Mouse (Mus musculus): ENCODE measurements at regions not wholly inside any gene's neighbourhood (a gene's known extent, or its start where the extent isn't known, plus 50 kb on each side); places are given as distances from the start of the nearest gene placed in this dataset.

DNA sequence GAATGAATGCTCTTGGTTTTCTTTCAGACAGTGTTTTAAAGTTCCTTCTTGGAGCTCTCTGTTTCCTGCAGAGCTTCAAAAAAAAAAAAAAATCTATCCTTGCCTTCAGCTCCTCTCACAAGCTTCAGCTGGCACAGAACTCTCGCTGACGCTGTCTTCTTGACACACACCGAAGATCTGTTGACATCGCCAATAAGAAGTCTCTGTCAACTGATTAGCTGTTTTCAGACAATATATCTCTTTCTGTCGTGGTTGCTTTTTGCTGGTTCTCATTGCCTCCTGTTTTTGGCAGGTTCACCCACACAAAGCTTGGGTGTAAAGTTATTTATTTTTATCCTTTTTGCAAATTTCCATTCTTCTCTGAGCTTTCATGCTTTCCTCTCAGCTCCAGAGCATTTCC is 188.0 kb downstream of the Tpra1 start:
- Histone ChIP-seq H3K9ac (ENCODE audit: control insufficient read depth, low read depth, low read length, poor library complexity, severe bottlenecking) (no peak overlapping the region), H3K79me2 (ENCODE audit: control insufficient read depth, insufficient read depth, low read length, poor library complexity) (no peaks in the 10 kb centered on the region), H3K36me3 (ENCODE audit: control insufficient read depth in 1 of 2, insufficient read depth in 2 of 2, low read length in 2 of 2) (no peaks in the 10 kb centered on the region), H3K27ac (ENCODE audit: control insufficient read depth, low read depth, low read length) (no peak overlapping the region), H3K4me1 (ENCODE audit: control insufficient read depth in 1 of 2, insufficient read depth in 2 of 2, low read length in 2 of 2) (no peaks in the 10 kb centered on the region), H3K9me3 (replicated peaks; ENCODE audit: insufficient read depth, low read length) (no peaks in the 10 kb centered on the region), H3K27me3 (ENCODE audit: control insufficient read depth in 1 of 2, insufficient read depth in 2 of 2, low read length in 2 of 2) (no peaks in the 10 kb centered on the region; a peak in 2 of 4 replicates), H3K4me3 (ENCODE audit: control insufficient read depth in 1 of 2, insufficient read depth in 1 of 2, low read depth in 2 of 2, low read length in 2 of 2) (no peak overlapping the region)
- no peak for DNase-seq (ENCODE audit: low read depth, low spot score)
- TF ChIP-seq RCOR1 (IDR thresholded peaks at IDR 0.05; ENCODE audit: low read depth, low read length) (no peak), RAD21 (IDR thresholded peaks at IDR 0.05; ENCODE audit: low read depth, low read length) (no peak), UBTF (IDR thresholded peaks at IDR 0.05; ENCODE audit: borderline replicate concordance, insufficient read depth, low read depth, low read length) (no peak), GABPA (IDR thresholded peaks at IDR 0.05; ENCODE audit: low read depth, low read length) (no peak)

- Histone ChIP-seq H3K27ac (ENCODE audit: control insufficient read depth, low read depth, low read length) (no peak overlapping the region), H3K27me3 (ENCODE audit: control insufficient read depth in 1 of 2, insufficient read depth in 2 of 2, low read length in 2 of 2) (peaks cover 0 to 1% of the 10 kb centered on the region in 2 experiments; a peak in 2 of 4 replicates), H3K4me1 (ENCODE audit: control insufficient read depth in 1 of 2, insufficient read depth in 2 of 2, low read length in 2 of 2) (no peaks in the 10 kb centered on the region), H3K9me3 (replicated peaks; ENCODE audit: insufficient read depth, low read length) (no peaks in the 10 kb centered on the region), H3K9ac (ENCODE audit: control insufficient read depth, low read depth, low read length, poor library complexity, severe bottlenecking) (no peak overlapping the region), H3K79me2 (ENCODE audit: control insufficient read depth, insufficient read depth, low read length, poor library complexity) (no peaks in the 10 kb centered on the region), H3K36me3 (ENCODE audit: control insufficient read depth in 1 of 2, insufficient read depth in 2 of 2, low read length in 2 of 2) (no peaks in the 10 kb centered on the region), H3K4me3 (ENCODE audit: control insufficient read depth in 1 of 2, insufficient read depth in 1 of 2, low read depth in 2 of 2, low read length in 2 of 2) (no peak overlapping the region)
- no peak for DNase-seq (ENCODE audit: low read depth, low spot score)
- TF ChIP-seq SMC3 (IDR thresholded peaks at IDR 0.05; ENCODE audit: low read depth, low read length) = no peak
- no peak for TF ChIP-seq POLR2A (IDR thresholded peaks at IDR 0.05; ENCODE audit: control insufficient read depth in 1 of 2, insufficient read depth in 1 of 2, low read depth in 1 of 2, low read length in 2 of 2, poor library complexity in 1 of 2)
- TF ChIP-seq ETS1 (IDR thresholded peaks at IDR 0.05; ENCODE audit: low read depth, low read length) = no peak
- TF ChIP-seq NELFE (IDR thresholded peaks at IDR 0.05; ENCODE audit: low read depth, low read length) = no peak
- TF ChIP-seq UBTF (IDR thresholded peaks at IDR 0.05; ENCODE audit: borderline replicate concordance, insufficient read depth, low read depth, low read length) = no peak
- TF ChIP-seq EP300 (IDR thresholded peaks at IDR 0.05; ENCODE audit: low read depth in 1 of 2, low read length in 2 of 2) = no peak
- TF ChIP-seq TBP (IDR thresholded peaks at IDR 0.05; ENCODE audit: low read depth, low read length) = no peak
- no peak for TF ChIP-seq CTCF (IDR thresholded peaks at IDR 0.05 in 2 of 3, conservative IDR thresholded peaks at IDR 0.05 in 1 of 3; ENCODE audit: control insufficient read depth in 1 of 3, insufficient read depth in 1 of 3, low read depth in 2 of 3, low read length in 3 of 3, poor library complexity in 1 of 3, severe bottlenecking in 1 of 3)
- TF ChIP-seq E2F4 (IDR thresholded peaks at IDR 0.05; ENCODE audit: borderline replicate concordance, low read depth, low read length) = no peak
- no peak for TF ChIP-seq POLR2AphosphoS5 (IDR thresholded peaks at IDR 0.05; ENCODE audit: borderline replicate concordance, low read depth, low read length)
- TF ChIP-seq MXI1 (IDR thresholded peaks at IDR 0.05; ENCODE audit: low read depth, low read length) = no peak
- no peak for TF ChIP-seq HCFC1 (IDR thresholded peaks at IDR 0.05; ENCODE audit: low read depth, low read length)
- TF ChIP-seq NRF1 (IDR thresholded peaks at IDR 0.05; ENCODE audit: insufficient read depth, low read depth, low read length, poor library complexity, severe bottlenecking) = no peak
- TF ChIP-seq USF1 (IDR thresholded peaks at IDR 0.05; ENCODE audit: low read depth, low read length) = no peak
- TF ChIP-seq MYB (IDR thresholded peaks at IDR 0.05; ENCODE audit: low read depth, low read length) = no peak
- TF ChIP-seq TCF12 (IDR thresholded peaks at IDR 0.05; ENCODE audit: low read depth, low read length) = no peak
Observed at GRCm38 (mm10) chr6:89095911-89096310, 193.9 kb downstream of the Tpra1 start.

Data from MEL (cell line).